Mouse (Mus musculus) cerebellum, adult 2 months (tissue): ENCODE measurements around the gene AC140267.1. TPM values are rescaled to one million over a fixed set of nuclear protein-coding genes. Genes with fewer than 3 reads are reported as not detected.

Experiments used
- DNase-seq, 2 experiments: peaks; one replicate each; pipeline ENCODE4 v3.0.0; 2021
- H3K27ac ChIP-seq: fragments of 200-500 bp; 2 replicates; pipeline ENCODE4 v1.5.1; 2012; ENCODE audit warnings: low read length, control low read depth, inconsistent platforms; ENCODE audit not compliant: insufficient read depth
- H3K27me3 ChIP-seq: fragments of 200-500 bp; 2 replicates; pipeline ENCODE4 v1.6.1; 2012; ENCODE audit warnings: inconsistent platforms, mild to moderate bottlenecking, low read length, moderate library complexity; ENCODE audit not compliant: control insufficient read depth, insufficient read depth
- H3K4me1 ChIP-seq: fragments of 200-500 bp; 2 replicates; pipeline ENCODE4 v1.6.1; 2011; ENCODE audit warnings: low read length; ENCODE audit not compliant: control insufficient read depth, insufficient read depth
- H3K4me3 ChIP-seq: fragments of 200-500 bp; replicated peaks from 2 replicates; pipeline ENCODE3; 2011; ENCODE audit warnings: mild to moderate bottlenecking, low read depth, low read length, control low read depth; ENCODE audit not compliant: insufficient read depth
- CTCF ChIP-seq: fragments of 200-500 bp; IDR thresholded peaks from 2 replicates; pipeline ENCODE4 v1.5.1; 2011; ENCODE audit warnings: low read depth, mild to moderate bottlenecking, control low read depth, low read length, moderate library complexity, borderline replicate concordance; ENCODE audit not compliant: insufficient read depth
- POLR2A ChIP-seq: fragments of 200-500 bp; IDR thresholded peaks from 2 replicates; pipeline ENCODE4 v1.6.1; 2011; ENCODE audit warnings: low read length, control low read depth, borderline replicate concordance; ENCODE audit not compliant: insufficient read depth
- WGBS: fragments of 180-500 bp; shearing (Covaris S2); methylation state at CpG from one replicate; pipeline ENCODE4 v1.1.7; 2018; 5-methylcytosine and 5-hydroxymethylcytosine counted together
- polyA plus RNA-seq: library from polyadenylated mRNA; depleted of rRNA; stranded (reverse); fragments of >200 nt; gene quantifications from 2 replicates; pipeline ENCODE4 v1.2.3, GENCODE M21; 2012

Gene AC140267.1
- polyA plus RNA-seq, 1 experiment: not detected

GRCm38 (mm10) chr15:80219705-80220657 is 15.7 kb upstream of the AC140267.1 start:
- H3K4me1 ChIP-seq: peaks cover 11% of the 10 kb centered on the region; the same call in 1 of the 2 replicates
- 76% methylated on average over 4 of the region's 4 CpGs for WGBS

GRCm38 (mm10) chr15:80221031-80221430 is 14.6 kb upstream of the AC140267.1 start:
- no peak; the same call in 1 of the 2 replicates for TF ChIP-seq CTCF
- TF ChIP-seq POLR2A: no peak
- 51% methylated on average over 8 of the region's 8 CpGs for WGBS

More at GRCm38 (mm10) chr15:80219705-80220657, 15.7 kb upstream of the AC140267.1 start:
- no peaks in the 10 kb centered on the region for H3K27me3 ChIP-seq
- no peak overlapping the region for H3K27ac ChIP-seq
- no peak for DNase-seq
- no peak for TF ChIP-seq POLR2A
- TF ChIP-seq CTCF: no peak
- H3K4me3 ChIP-seq: no peak overlapping the region

GRCm38 (mm10) chr15:80223751-80224150 is 11.9 kb upstream of the AC140267.1 start:
- Histone ChIP-seq H3K4me1 (no peaks in the 10 kb centered on the region), H3K27me3 (no peaks in the 10 kb centered on the region), H3K27ac (no peak overlapping the region), H3K4me3 (no peak overlapping the region)
- TF ChIP-seq POLR2A (no peak), CTCF (no peak)
- DNase-seq: no peak
- WGBS: 93% methylated on average over 7 of the region's 7 CpGs

More at GRCm38 (mm10) chr15:80221031-80221430, 14.6 kb upstream of the AC140267.1 start:
- Histone ChIP-seq H3K4me1 (peaks cover 6% of the 10 kb centered on the region; the same call in 1 of the 2 replicates), H3K27ac (no peak overlapping the region), H3K27me3 (no peaks in the 10 kb centered on the region), H3K4me3 (no peak overlapping the region)
- no peak for DNase-seq

- TF ChIP-seq CTCF (peak; percentile 89), POLR2A (no peak)
- WGBS: 24% methylated on average over 9 of the region's 9 CpGs
- DNase-seq: peak; percentile 71 to 84
- Histone ChIP-seq H3K27me3 (no peaks in the 10 kb centered on the region), H3K4me3 (no peak overlapping the region), H3K27ac (no peak overlapping the region), H3K4me1 (no peaks in the 10 kb centered on the region)
These were observed 10.4 kb upstream of the AC140267.1 start for GRCm38 (mm10) chr15:80225208-80225607.

- TF ChIP-seq POLR2A: no peak
- peak; percentile 51; the same call in 1 of the 2 replicates for TF ChIP-seq CTCF
- H3K4me1 ChIP-seq: no peaks in the 10 kb centered on the region
- H3K27me3 ChIP-seq: no peaks in the 10 kb centered on the region
- peak; percentile 45 to 58 for DNase-seq
- H3K27ac ChIP-seq: no peak overlapping the region
- no peak overlapping the region for H3K4me3 ChIP-seq
- 51% methylated on average over 2 of the region's 2 CpGs for WGBS
These were observed 9.8 kb upstream of the AC140267.1 start for GRCm38 (mm10) chr15:80225796-80226195.

GRCm38 (mm10) chr15:80228071-80228800 is 7.4 kb upstream of the AC140267.1 start:
- WGBS: 49% methylated on average over 17 of the region's 17 CpGs

GRCm38 (mm10) chr15:80232331-80232730 is 3.3 kb upstream of the AC140267.1 start:
- no peak for TF ChIP-seq CTCF
- TF ChIP-seq POLR2A: no peak
- H3K4me1 ChIP-seq: peaks cover 4% of the 10 kb centered on the region; the same call in 1 of the 2 replicates
- H3K27me3 ChIP-seq: no peaks in the 10 kb centered on the region
- 34% methylated on average over 2 of the region's 2 CpGs for WGBS
- no peak overlapping the region for H3K4me3 ChIP-seq
- DNase-seq: no peak
- H3K27ac ChIP-seq: no peak overlapping the region

More at GRCm38 (mm10) chr15:80228071-80228800, 7.4 kb upstream of the AC140267.1 start:
- no peak overlapping the region for H3K27ac ChIP-seq
- TF ChIP-seq CTCF (no peak), POLR2A (no peak)
- H3K4me1 ChIP-seq: no peaks in the 10 kb centered on the region
- H3K27me3 ChIP-seq: no peaks in the 10 kb centered on the region
- no peak overlapping the region for H3K4me3 ChIP-seq
- DNase-seq: no peak

GRCm38 (mm10) chr15:80233053-80233452 is 2.6 kb upstream of the AC140267.1 start:
- Histone ChIP-seq H3K27me3 (no peaks in the 10 kb centered on the region), H3K4me1 (peaks cover 4% of the 10 kb centered on the region; the same call in 1 of the 2 replicates), H3K27ac (no peak overlapping the region), H3K4me3 (no peak overlapping the region)
- WGBS: 45% methylated on average over 4 of the region's 4 CpGs
- no peak for DNase-seq
- TF ChIP-seq CTCF (no peak), POLR2A (no peak)
